Mouse (Mus musculus): ENCODE results near the gene Wnt3. TPM values are rescaled to one million over a fixed set of nuclear protein-coding genes. Genes with fewer than 3 reads are reported as not detected.

The Wnt3 gene
- polyA plus RNA-seq, 1 experiment from 2014 or later: 5.3 TPM

Other genes with a start within 250 kb of the Wnt3 start
- gene Gm884, start 153.0 kb upstream of the Wnt3 start, polyA plus RNA-seq (2014; fragmentation: Nextera tagmentation; extraction: Ambion mirVana): not detected in 2 replicates
- not detected in 2 replicates for gene Lyzl6, start 135.3 kb upstream of the Wnt3 start, polyA plus RNA-seq (2014; fragmentation: Nextera tagmentation; extraction: Ambion mirVana)
- 0.21 and 0.35 TPM in 2 replicates for gene Rprml, start 124.6 kb upstream of the Wnt3 start, polyA plus RNA-seq (2014; fragmentation: Nextera tagmentation; extraction: Ambion mirVana)
- gene Gosr2, start 76.3 kb upstream of the Wnt3 start, polyA plus RNA-seq (2014; fragmentation: Nextera tagmentation; extraction: Ambion mirVana): 86.7 and 89.9 TPM in 2 replicates
- gene Wnt9b, start 24.3 kb upstream of the Wnt3 start, polyA plus RNA-seq (2014; fragmentation: Nextera tagmentation; extraction: Ambion mirVana): 2.1 and 3.9 TPM in 2 replicates
- gene Nsf, start 179.9 kb downstream of the Wnt3 start, polyA plus RNA-seq (2014; fragmentation: Nextera tagmentation; extraction: Ambion mirVana): 46.5 and 47.6 TPM in 2 replicates
- gene Arf2, start 192.6 kb downstream of the Wnt3 start, polyA plus RNA-seq (2014; fragmentation: Nextera tagmentation; extraction: Ambion mirVana): 95.0 and 97.8 TPM in 2 replicates

Measured in embryonic facial prominence, embryonic 11.5 days (tissue).